Mouse (Mus musculus) kidney, embryonic 15.5 days (tissue): ENCODE measurements at regions not wholly inside any gene's neighbourhood (a gene's known extent, or its start where the extent isn't known, plus 50 kb on each side); places are given as distances from the start of the nearest gene placed in this dataset.

Experiments
- ATAC-seq: fragments of 200-750 bp; cut with Nextera tagmentation; replicated peaks from 2 replicates; pipeline ENCODE4 v1.8.0; 2017; ENCODE audit warnings: moderate TSS enrichment; ENCODE audit not compliant: low FRiP score
- H3K27ac ChIP-seq: fragments of 300-500 bp; sonication (generic); 2 replicates; pipeline ENCODE4 v1.5.1; 2015; ENCODE audit warnings: mild to moderate bottlenecking, inconsistent platforms
- H3K27me3 ChIP-seq: fragments of 300-500 bp; sonication (generic); 2 replicates; pipeline ENCODE4 v1.6.1; 2015; ENCODE audit warnings: inconsistent platforms
- H3K36me3 ChIP-seq: fragments of 300-500 bp; sonication (generic); 2 replicates; pipeline ENCODE4 v1.6.1; 2015; ENCODE audit warnings: inconsistent platforms
- H3K4me1 ChIP-seq: fragments of 300-500 bp; sonication (generic); 2 replicates; pipeline ENCODE4 v1.6.1; 2015; ENCODE audit warnings: inconsistent platforms
- H3K4me2 ChIP-seq: fragments of 300-500 bp; sonication (generic); 2 replicates; pipeline ENCODE4 v1.6.1; 2015; ENCODE audit warnings: moderate library complexity, mild to moderate bottlenecking, inconsistent platforms
- H3K4me3 ChIP-seq: fragments of 300-500 bp; sonication (generic); replicated peaks from 2 replicates; pipeline ENCODE4 v1.5.1; 2015; ENCODE audit warnings: mild to moderate bottlenecking, inconsistent platforms
- H3K9ac ChIP-seq: fragments of 300-500 bp; sonication (generic); 2 replicates; pipeline ENCODE4 v1.6.1; 2015; ENCODE audit warnings: mild to moderate bottlenecking, inconsistent platforms
- H3K9me3 ChIP-seq: fragments of 300-500 bp; sonication (generic); replicated peaks from 2 replicates; pipeline ENCODE4 v1.6.1; 2016; ENCODE audit warnings: inconsistent platforms
- WGBS: fragments of 180-500 bp; shearing (Covaris S2); methylation state at CpG from one replicate; pipeline ENCODE4 v1.1.7; 2015; ENCODE audit warnings: mixed read lengths; 5-methylcytosine and 5-hydroxymethylcytosine counted together

DNA sequence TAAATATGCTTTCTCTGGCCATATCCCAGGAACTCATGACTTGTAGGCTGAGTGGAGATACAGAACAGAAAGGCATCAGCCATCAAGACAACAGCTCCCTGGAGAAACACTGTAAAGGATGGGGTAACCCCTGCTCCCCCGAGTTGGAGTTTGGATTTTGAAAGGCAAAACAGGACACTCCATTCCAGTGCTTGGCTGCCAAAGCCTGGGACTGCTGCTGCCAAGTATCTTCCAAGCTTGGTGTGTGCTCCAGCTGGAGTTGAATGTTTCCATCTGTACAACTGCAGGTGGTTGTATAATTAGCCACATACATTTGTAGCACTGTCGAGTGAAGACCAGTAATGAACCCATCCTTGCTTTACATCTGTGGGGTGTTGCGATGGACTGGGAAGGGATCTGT, 62.1 kb downstream of the 4933412E24Rik start:
- no peak; the same call in 1 of the 2 replicates for ATAC-seq
- H3K9ac ChIP-seq, result no peak overlapping the region
- no peak overlapping the region for H3K4me3 ChIP-seq
- no peak overlapping the region for H3K27ac ChIP-seq
- no peaks in the 10 kb centered on the region for H3K27me3 ChIP-seq
- H3K36me3 ChIP-seq, result no peaks in the 10 kb centered on the region
- no peaks in the 10 kb centered on the region for H3K4me1 ChIP-seq
- H3K9me3 ChIP-seq, result no peaks in the 10 kb centered on the region
- 74% methylated on average over 3 of the region's 3 CpGs for WGBS
- H3K4me2 ChIP-seq, result no peak overlapping the region

- no peaks in the 10 kb centered on the region for H3K27me3 ChIP-seq
- no peak overlapping the region for H3K27ac ChIP-seq
- ATAC-seq, result no peak
- no peaks in the 10 kb centered on the region for H3K9me3 ChIP-seq
- no peaks in the 10 kb centered on the region for H3K36me3 ChIP-seq
- H3K4me3 ChIP-seq, result no peak overlapping the region
- H3K9ac ChIP-seq, result no peak overlapping the region
- no peak overlapping the region for H3K4me2 ChIP-seq
- H3K4me1 ChIP-seq, result no peaks in the 10 kb centered on the region
- WGBS, result 73% methylated on average over 4 of the region's 4 CpGs
Measured at GRCm38 (mm10) chr15:59953857-59954256, 62.6 kb downstream of the 4933412E24Rik start.

DNA sequence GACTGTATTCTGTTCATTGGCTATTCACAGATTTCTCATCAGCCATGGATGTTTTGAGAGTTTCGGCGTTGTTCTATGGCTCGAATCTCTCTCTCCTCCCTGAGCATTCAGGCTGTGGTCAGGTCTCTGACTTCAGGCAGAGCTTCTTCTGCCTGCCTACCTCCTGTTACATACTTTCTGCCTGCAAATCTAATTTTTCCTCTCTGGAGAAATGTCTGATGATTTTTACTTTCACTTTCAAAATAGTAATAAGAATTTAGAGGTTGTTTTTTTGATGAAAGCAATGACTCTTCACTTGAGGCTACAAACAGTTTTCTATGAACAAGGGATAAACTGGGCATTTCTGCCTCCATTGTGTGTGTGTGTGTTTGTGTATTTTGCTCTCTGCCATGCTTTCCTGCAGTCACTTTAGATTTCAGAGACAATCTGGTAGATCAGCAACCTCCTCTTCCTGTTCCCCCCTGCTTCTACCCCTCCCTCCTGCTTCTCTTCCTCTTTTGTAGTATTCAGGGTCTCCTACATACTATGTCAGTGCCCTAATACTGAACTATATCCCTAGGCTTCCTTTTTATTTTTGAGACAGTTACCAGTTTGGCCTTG, 65.7 kb downstream of the 4933412E24Rik start:
- Histone ChIP-seq H3K27ac (no peak overlapping the region), H3K4me2 (no peak overlapping the region), H3K9ac (no peak overlapping the region), H3K4me3 (no peak overlapping the region), H3K4me1 (no peaks in the 10 kb centered on the region), H3K9me3 (no peaks in the 10 kb centered on the region), H3K27me3 (no peaks in the 10 kb centered on the region), H3K36me3 (no peaks in the 10 kb centered on the region)
- ATAC-seq, result no peak
- 88% methylated on average over 3 of the region's 3 CpGs for WGBS

DNA sequence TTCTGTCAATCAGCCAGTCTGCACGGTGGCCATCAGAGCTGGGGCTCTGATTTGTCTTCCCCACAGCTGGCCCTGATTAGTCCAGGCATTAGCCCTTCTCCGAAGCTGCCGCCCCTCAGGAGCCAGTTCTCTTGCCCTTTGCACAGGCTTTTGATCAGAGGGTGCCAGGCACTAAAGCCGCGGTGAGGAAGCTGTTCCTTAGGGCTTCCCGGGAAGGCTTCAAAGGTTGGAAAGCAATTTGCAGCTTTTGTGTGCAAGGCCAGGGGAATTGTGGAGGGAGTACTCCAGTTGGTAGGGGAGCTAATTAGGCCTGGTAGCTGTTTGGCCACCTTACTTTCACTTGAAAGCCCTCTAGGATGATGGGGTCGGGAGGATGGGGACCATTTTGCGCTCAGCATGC, 71.2 kb downstream of the 4933412E24Rik start:
- no peaks in the 10 kb centered on the region for H3K9me3 ChIP-seq
- no peak overlapping the region for H3K4me2 ChIP-seq
- H3K9ac ChIP-seq, result no peak overlapping the region
- peaks cover 4% of the 10 kb centered on the region; the same call in 1 of the 2 replicates for H3K4me1 ChIP-seq
- H3K27me3 ChIP-seq, result peaks cover 8% of the 10 kb centered on the region; the same call in 1 of the 2 replicates
- H3K27ac ChIP-seq, result no peak overlapping the region
- no peaks in the 10 kb centered on the region for H3K36me3 ChIP-seq
- no peak for ATAC-seq
- no peak overlapping the region for H3K4me3 ChIP-seq
- 9% methylated on average over 8 of the region's 8 CpGs for WGBS

- Histone ChIP-seq H3K4me2 (no peak overlapping the region), H3K9me3 (no peaks in the 10 kb centered on the region), H3K27ac (no peak overlapping the region), H3K27me3 (no peaks in the 10 kb centered on the region), H3K4me3 (no peak overlapping the region), H3K36me3 (no peaks in the 10 kb centered on the region), H3K9ac (no peak overlapping the region), H3K4me1 (no peaks in the 10 kb centered on the region)
- ATAC-seq, result no peak
- 42% methylated on average over 5 of the region's 5 CpGs for WGBS
Measured at GRCm38 (mm10) chr15:59936486-59936885, 79.9 kb downstream of the 4933412E24Rik start.

DNA sequence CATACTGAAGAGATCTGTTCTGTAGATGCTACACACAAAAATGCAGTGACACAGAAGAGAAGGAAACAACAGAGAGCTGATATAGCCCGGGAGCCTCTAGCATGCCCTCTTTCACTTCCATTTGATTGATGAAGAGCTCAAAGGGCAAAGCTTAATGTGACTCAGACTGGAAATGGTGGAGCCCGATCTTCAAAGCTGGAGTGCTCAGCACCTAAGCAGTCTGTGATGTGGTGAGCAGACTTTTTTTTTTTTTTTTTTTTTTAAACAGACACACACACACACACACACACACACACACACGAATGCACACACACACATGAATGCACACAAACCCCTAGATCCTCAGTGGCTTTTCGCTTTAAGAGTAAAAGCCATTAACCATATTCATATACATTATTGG, 102.6 kb downstream of the 4933412E24Rik start:
- no peak for ATAC-seq
- Histone ChIP-seq H3K9me3 (no peaks in the 10 kb centered on the region), H3K27me3 (no peaks in the 10 kb centered on the region), H3K9ac (no peak overlapping the region), H3K4me1 (no peaks in the 10 kb centered on the region), H3K27ac (no peak overlapping the region), H3K4me3 (no peak overlapping the region), H3K36me3 (no peaks in the 10 kb centered on the region), H3K4me2 (no peak overlapping the region)
- whole genome bisulfite sequencing, result 45% methylated on average over 4 of the region's 4 CpGs

DNA sequence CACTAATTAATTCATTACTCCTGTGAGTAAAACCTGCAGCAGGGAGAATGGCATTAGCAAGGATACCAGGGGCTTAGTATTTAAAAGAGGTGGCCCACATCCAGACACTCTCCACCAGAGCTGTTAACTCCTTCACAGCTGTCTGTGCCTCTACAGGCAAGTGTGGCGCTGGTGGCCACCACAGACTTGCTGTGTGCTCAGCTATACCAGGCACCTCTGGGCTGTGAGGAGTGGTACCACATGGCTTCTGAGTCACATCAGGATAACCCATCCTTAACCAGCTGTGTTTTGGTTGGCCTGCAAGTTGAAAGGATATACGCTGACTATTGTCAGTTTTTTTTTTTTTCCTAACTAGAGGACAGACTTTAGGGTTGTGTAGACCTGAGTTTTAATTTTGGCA, 108.1 kb downstream of the 4933412E24Rik start:
- WGBS, result 74% methylated on average over 2 of the region's 2 CpGs
- no peaks in the 10 kb centered on the region for H3K9me3 ChIP-seq
- ATAC-seq, result no peak
- H3K36me3 ChIP-seq, result no peaks in the 10 kb centered on the region
- H3K27me3 ChIP-seq, result no peaks in the 10 kb centered on the region
- no peak overlapping the region for H3K27ac ChIP-seq
- no peak overlapping the region for H3K4me3 ChIP-seq
- no peak overlapping the region for H3K9ac ChIP-seq
- no peak overlapping the region for H3K4me2 ChIP-seq
- no peaks in the 10 kb centered on the region for H3K4me1 ChIP-seq

- 81% methylated on average over 9 of the region's 9 CpGs for WGBS
- Histone ChIP-seq H3K27me3 (no peaks in the 10 kb centered on the region), H3K9me3 (no peaks in the 10 kb centered on the region), H3K4me2 (no peak overlapping the region), H3K4me3 (no peak overlapping the region), H3K4me1 (no peaks in the 10 kb centered on the region), H3K36me3 (no peaks in the 10 kb centered on the region), H3K9ac (no peak overlapping the region), H3K27ac (no peak overlapping the region)
- no peak for ATAC-seq
Measured at GRCm38 (mm10) chr15:59905832-59906797, 110.3 kb downstream of the 4933412E24Rik start.

DNA sequence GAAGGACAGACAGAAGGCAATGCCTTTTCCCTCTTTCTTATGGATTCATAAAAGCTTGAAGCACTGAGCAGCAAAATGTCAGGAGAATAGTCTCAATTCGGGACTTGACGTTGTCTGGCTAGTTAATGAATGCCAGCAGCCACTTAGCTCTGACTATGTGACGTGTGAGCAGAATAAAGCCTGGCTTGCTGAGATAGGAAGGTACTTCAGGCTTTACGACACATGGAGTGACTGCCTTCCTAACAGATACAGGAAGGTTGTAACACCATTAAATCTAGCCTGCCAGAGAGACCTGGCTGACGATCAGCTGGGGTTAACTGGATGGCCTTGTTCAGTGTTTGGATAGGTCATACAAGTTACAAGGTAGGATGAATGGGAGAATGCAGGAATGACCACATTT, 111.7 kb downstream of the 4933412E24Rik start:
- H3K9me3 ChIP-seq, result no peaks in the 10 kb centered on the region
- no peak overlapping the region for H3K27ac ChIP-seq
- no peak for ATAC-seq
- no peaks in the 10 kb centered on the region for H3K36me3 ChIP-seq
- no peak overlapping the region for H3K9ac ChIP-seq
- H3K4me1 ChIP-seq, result no peaks in the 10 kb centered on the region
- no peak overlapping the region for H3K4me3 ChIP-seq
- no peaks in the 10 kb centered on the region for H3K27me3 ChIP-seq
- 32% methylated on average over 5 of the region's 5 CpGs for WGBS
- H3K4me2 ChIP-seq, result no peak overlapping the region

DNA sequence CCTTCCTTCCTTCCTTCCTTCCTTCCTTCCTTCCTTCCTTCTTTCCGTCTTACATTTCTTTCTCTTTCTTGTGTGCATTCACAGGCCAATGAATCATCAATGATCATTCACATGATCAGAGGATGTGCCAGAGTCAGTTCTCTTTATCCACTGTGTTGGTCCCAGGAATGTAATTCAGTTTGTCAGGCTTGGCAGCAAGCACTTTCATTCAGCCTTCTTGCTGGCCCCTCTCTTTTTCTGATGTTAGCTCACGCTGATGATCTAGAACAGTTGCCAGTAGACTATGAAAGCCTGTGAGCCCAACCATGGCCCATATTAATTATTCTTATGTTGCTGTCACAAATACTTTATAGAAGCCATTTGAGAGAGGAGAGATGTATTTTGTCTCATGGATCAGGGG, 127.4 kb downstream of the 4933412E24Rik start:
- no peak overlapping the region for H3K9ac ChIP-seq
- no peak for ATAC-seq
- WGBS, result 90% methylated on average over 2 of the region's 2 CpGs

DNA sequence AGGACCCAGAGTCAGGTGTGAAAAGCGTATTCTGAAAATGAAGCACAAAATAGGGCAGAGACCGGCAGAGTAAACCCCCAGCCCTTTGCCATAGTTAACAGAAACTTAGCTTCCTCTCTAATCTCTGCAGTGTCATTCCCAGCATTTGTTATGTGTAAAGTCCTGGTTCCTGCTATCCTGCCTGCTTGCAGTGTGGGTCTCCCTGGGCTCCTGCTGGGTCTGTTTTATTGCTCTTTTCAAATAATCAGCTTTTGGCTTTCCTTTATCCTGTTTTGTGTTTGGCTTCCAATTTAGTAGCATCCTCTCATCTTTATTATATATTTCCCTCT, 128.3 kb downstream of the 4933412E24Rik start:
- H3K9me3 ChIP-seq, result no peaks in the 10 kb centered on the region
- H3K9ac ChIP-seq, result no peak overlapping the region
- no peak overlapping the region for H3K4me3 ChIP-seq
- H3K4me1 ChIP-seq, result no peaks in the 10 kb centered on the region
- H3K36me3 ChIP-seq, result no peaks in the 10 kb centered on the region
- H3K27me3 ChIP-seq, result no peaks in the 10 kb centered on the region
- no peak for ATAC-seq
- H3K4me2 ChIP-seq, result no peak overlapping the region
- 39% methylated on average over 2 of the region's 2 CpGs for WGBS
- H3K27ac ChIP-seq, result no peak overlapping the region

More for the DNA sequence above, 127.4 kb downstream of the 4933412E24Rik start:
- no peak overlapping the region for H3K4me2 ChIP-seq
- no peak overlapping the region for H3K4me3 ChIP-seq
- no peaks in the 10 kb centered on the region for H3K27me3 ChIP-seq
- no peaks in the 10 kb centered on the region for H3K4me1 ChIP-seq
- no peaks in the 10 kb centered on the region for H3K9me3 ChIP-seq
- no peaks in the 10 kb centered on the region for H3K36me3 ChIP-seq
- no peak overlapping the region for H3K27ac ChIP-seq

GRCm38 (mm10) chr15:59887381-59888130, 128.9 kb downstream of the 4933412E24Rik start:
- ATAC-seq, result no peak
- no peak overlapping the region for H3K27ac ChIP-seq
- H3K4me2 ChIP-seq, result no peak overlapping the region
- 49% methylated on average over 5 of the region's 5 CpGs for WGBS
- H3K4me1 ChIP-seq, result no peaks in the 10 kb centered on the region
- H3K9ac ChIP-seq, result no peak overlapping the region
- no peaks in the 10 kb centered on the region for H3K36me3 ChIP-seq
- H3K4me3 ChIP-seq, result no peak overlapping the region
- H3K27me3 ChIP-seq, result no peaks in the 10 kb centered on the region
- no peaks in the 10 kb centered on the region for H3K9me3 ChIP-seq
